Mouse (Mus musculus) hindbrain, embryonic 11.5 days (tissue): ENCODE data around the gene Nelfa. TPM values are rescaled to one million over a fixed set of nuclear protein-coding genes. Genes with fewer than 3 reads are reported as not detected.

ENCODE experiments used
- ATAC-seq: fragments of 200-750 bp; cut with Nextera tagmentation; 2 replicates; pipeline ENCODE4 v1.8.0; 2017; ENCODE audit warnings: mild to moderate bottlenecking, moderate TSS enrichment, moderate library complexity; ENCODE audit not compliant: low FRiP score
- DNase-seq: peaks from one replicate; pipeline ENCODE4 v3.0.0-alpha.2; 2015; ENCODE audit warnings: low spot score
- H3K27ac ChIP-seq: fragments of 300-500 bp; sonication (generic); 2 replicates; pipeline ENCODE4 v1.5.1; 2014; ENCODE audit warnings: mild to moderate bottlenecking, low read depth, low read length
- H3K27me3 ChIP-seq: fragments of 300-500 bp; sonication (generic); 2 replicates; pipeline ENCODE4 v1.6.1; 2014; ENCODE audit warnings: mild to moderate bottlenecking, low read length, moderate library complexity, mixed read lengths; ENCODE audit not compliant: control insufficient read depth, insufficient read depth
- H3K36me3 ChIP-seq: fragments of 300-500 bp; sonication (generic); 2 replicates; pipeline ENCODE4 v1.6.1; 2014; ENCODE audit warnings: mild to moderate bottlenecking, low read length, moderate library complexity, mixed read lengths; ENCODE audit not compliant: control insufficient read depth, insufficient read depth
- H3K4me1 ChIP-seq: fragments of 300-500 bp; sonication (generic); replicated peaks from 2 replicates; pipeline ENCODE4 v1.6.1; 2014; ENCODE audit warnings: low read length, mixed read lengths; ENCODE audit not compliant: control insufficient read depth, insufficient read depth
- H3K4me2 ChIP-seq: fragments of 300-500 bp; sonication (generic); replicated peaks from 2 replicates; pipeline ENCODE4 v1.6.1; 2014; ENCODE audit warnings: mild to moderate bottlenecking, low read depth, low read length
- H3K4me3 ChIP-seq: fragments of 300-500 bp; sonication (generic); 2 replicates; pipeline ENCODE4 v1.5.1; 2014; ENCODE audit warnings: low read depth, low read length
- H3K9ac ChIP-seq: fragments of 300-500 bp; sonication (generic); 2 replicates; pipeline ENCODE4 v1.6.1; 2014; ENCODE audit warnings: low read depth, low read length
- H3K9me3 ChIP-seq: fragments of 300-500 bp; sonication (generic); 2 replicates; pipeline ENCODE4 v1.6.1; 2016; ENCODE audit warnings: low read length; ENCODE audit not compliant: control insufficient read depth
- WGBS: fragments of 180-500 bp; shearing (Covaris S2); extraction: QIAGEN DNeasy Blood & Tissue Kit; methylation state at CpG from one replicate; pipeline ENCODE4 v1.1.7; 2014; 5-methylcytosine and 5-hydroxymethylcytosine counted together
- polyA plus RNA-seq: library from polyadenylated mRNA; unstranded; fragments of >200 nt; fragmentation: Nextera tagmentation; extraction: Ambion mirVana; gene quantifications from 2 replicates; pipeline ENCODE4 v1.2.1, GENCODE M21; 2014

Nelfa gene
- polyA plus RNA-seq, 1 experiment from 2014 or later = 45.9 TPM

DNA sequence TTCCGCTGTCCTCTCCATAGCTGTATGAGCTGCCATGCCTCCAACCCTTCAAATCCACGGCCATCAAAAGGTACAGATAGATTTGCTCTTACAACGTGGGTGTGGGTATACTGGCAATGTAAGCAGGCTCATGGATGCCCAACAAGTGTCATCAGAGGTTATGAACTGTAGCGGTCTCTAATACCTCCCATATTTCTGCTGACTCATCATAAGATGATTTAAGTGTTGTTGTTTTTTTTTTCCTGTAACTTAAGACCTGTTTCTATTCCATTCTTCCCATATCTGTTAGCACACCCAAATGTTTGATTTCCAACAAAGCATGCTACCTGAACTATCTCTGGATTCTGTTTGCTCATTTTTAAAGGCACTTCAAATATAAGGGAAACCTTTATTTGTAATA is 55.1 kb downstream of the Nelfa start:
- ATAC-seq (no peak), DNase-seq (no peak)
- Histone ChIP-seq H3K4me1 (no peaks in the 10 kb centered on the region), H3K27ac (no peak overlapping the region), H3K36me3 (peaks cover 29% of the 10 kb centered on the region), H3K9me3 (no peaks in the 10 kb centered on the region), H3K4me3 (no peak overlapping the region), H3K27me3 (no peaks in the 10 kb centered on the region), H3K4me2 (no peak overlapping the region), H3K9ac (no peak overlapping the region)
- WGBS = 97% methylated on average over 4 of the region's 4 CpGs

DNA sequence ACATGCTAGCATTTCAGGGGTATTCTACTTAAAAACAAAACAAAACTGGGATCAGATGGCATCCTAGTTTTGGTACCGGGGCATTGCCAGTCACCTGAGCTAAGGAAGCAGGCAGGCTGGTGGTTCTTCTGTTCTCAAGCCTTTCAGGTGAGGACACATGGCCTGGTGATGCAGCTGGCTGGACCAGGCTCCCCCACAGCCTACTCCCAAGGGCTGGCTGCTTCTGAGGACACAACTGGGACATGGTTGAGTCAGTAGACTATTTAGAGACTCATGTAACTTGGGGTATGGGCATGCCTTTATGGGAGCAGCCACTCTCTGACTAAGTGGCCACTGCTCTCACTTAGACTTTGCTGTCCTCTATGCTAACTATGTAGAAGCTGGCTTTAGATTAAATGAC is 60.7 kb downstream of the Nelfa start:
- Histone ChIP-seq H3K9me3 (no peaks in the 10 kb centered on the region), H3K9ac (no peak overlapping the region), H3K4me3 (no peak overlapping the region), H3K4me1 (no peaks in the 10 kb centered on the region), H3K36me3 (peaks cover 4% of the 10 kb centered on the region), H3K27me3 (no peaks in the 10 kb centered on the region), H3K27ac (no peak overlapping the region), H3K4me2 (no peak overlapping the region)
- WGBS = 97% methylated on average over 1 of the region's 1 CpGs
- DNase-seq (no peak), ATAC-seq (no peak)

DNA sequence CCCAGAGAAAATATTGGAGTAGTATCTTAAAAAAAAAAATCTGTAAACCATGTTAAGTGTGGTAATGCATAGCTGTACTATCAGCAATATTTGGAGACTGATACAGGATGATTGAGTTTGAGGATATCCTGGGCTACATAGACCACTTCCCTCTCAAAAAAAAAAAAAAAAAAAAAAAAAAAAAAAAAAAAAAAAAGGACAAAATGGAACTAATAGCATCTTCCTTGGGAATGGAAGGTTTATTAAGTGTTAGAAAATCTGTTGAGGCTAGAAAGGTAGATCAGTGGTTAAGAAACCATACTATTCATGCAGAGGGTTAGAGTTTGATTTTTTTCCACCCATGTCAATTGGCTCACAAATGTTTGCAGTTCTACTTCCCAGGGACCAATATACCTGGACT is 78.5 kb downstream of the Nelfa start:
- no peaks in the 10 kb centered on the region for H3K4me1 ChIP-seq
- H3K4me3 ChIP-seq = no peak overlapping the region
- H3K9ac ChIP-seq = no peak overlapping the region
- no peaks in the 10 kb centered on the region for H3K9me3 ChIP-seq
- H3K27me3 ChIP-seq = no peaks in the 10 kb centered on the region
- peaks cover 32% of the 10 kb centered on the region for H3K36me3 ChIP-seq
- DNase-seq (no peak), ATAC-seq (no peak)
- H3K4me2 ChIP-seq = no peak overlapping the region
- H3K27ac ChIP-seq = no peak overlapping the region

DNA sequence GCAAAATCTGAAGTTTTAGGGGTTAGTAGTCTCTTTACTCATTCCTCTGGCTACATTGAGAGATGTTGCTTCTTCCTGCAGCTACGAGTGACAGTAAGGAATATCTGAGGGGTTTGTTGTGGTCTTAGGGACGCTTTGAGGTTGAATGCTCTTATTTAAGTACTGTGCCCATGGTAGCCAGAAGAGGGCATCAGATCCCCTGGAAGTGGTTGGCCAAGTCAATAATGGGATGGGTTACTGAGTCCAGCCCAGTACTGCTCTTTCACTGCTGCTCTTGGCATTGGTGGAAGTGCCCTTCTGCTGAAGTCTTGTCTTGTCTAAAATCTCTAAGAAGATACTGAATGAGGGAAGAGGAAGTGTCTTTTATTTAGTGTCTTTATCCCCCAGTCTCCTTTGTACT is 82.2 kb downstream of the Nelfa start:
- ATAC-seq (no peak), DNase-seq (no peak)
- Histone ChIP-seq H3K9ac (no peak overlapping the region), H3K4me1 (no peaks in the 10 kb centered on the region), H3K4me2 (no peak overlapping the region), H3K9me3 (no peaks in the 10 kb centered on the region), H3K4me3 (no peak overlapping the region), H3K36me3 (peaks cover 22% of the 10 kb centered on the region), H3K27ac (no peak overlapping the region), H3K27me3 (no peaks in the 10 kb centered on the region)
- 87% methylated on average over 2 of the region's 2 CpGs for WGBS

DNA sequence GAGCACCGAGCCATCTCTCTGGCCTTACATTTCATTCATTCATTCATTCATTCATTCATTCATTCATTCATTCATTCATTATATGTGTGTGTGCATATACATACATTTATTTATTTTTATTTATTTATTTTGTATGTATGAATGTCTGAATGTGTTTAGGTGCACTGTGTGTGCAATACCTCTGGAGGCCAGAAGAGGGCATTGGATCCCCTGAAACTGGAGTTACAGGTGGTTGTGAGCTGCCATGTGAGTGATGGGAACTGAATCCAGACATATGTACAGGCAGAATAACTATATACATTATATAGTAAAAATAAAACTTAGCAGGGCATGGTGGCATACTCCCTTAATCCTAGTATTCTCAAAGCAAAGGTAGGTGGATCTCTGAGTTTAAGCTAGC is 83.1 kb downstream of the Nelfa start:
- Histone ChIP-seq H3K9ac (no peak overlapping the region), H3K4me3 (no peak overlapping the region), H3K4me2 (no peak overlapping the region), H3K27me3 (no peaks in the 10 kb centered on the region), H3K27ac (no peak overlapping the region), H3K4me1 (no peaks in the 10 kb centered on the region), H3K36me3 (peaks cover 16% of the 10 kb centered on the region), H3K9me3 (no peaks in the 10 kb centered on the region)
- ATAC-seq (no peak), DNase-seq (no peak)
- 100% methylated on average over 1 of the region's 1 CpGs for WGBS

DNA sequence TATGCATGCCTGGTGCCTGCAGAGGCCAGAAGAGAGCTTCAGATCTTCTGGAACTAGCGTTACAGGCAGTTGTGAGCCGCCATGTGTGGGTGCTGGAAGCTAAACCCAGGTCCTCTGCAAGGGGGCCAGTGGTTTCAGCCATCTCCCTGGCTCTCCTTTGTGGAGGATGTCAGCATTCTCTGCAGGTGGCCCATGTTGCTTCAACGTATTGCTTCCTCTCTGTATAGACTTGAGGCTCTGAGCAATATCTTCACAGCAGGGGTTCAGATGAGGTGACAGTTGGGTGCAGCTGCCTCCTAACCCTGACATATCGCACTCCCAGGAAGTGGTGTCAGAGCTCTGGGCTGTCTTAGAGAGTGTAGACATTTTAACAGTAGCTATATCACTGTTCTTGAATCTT is 84.7 kb downstream of the Nelfa start:
- ATAC-seq = no peak
- Histone ChIP-seq H3K9ac (no peak overlapping the region), H3K4me1 (no peaks in the 10 kb centered on the region), H3K27ac (no peak overlapping the region), H3K4me3 (no peak overlapping the region), H3K4me2 (no peak overlapping the region), H3K36me3 (peaks cover 13% of the 10 kb centered on the region), H3K27me3 (no peaks in the 10 kb centered on the region), H3K9me3 (no peaks in the 10 kb centered on the region)
- DNase-seq = no peak
- 92% methylated on average over 4 of the region's 4 CpGs for WGBS

Other genes starting within 250 kb of the Nelfa start
- 50.9 and 56.4 TPM in 2 replicates for gene Fgfr3, start 214.7 kb downstream of the Nelfa start, polyA plus RNA-seq
- gene Letm1, start 153.6 kb downstream of the Nelfa start, polyA plus RNA-seq = 40.2 and 44.9 TPM in 2 replicates
- gene Nsd2, start 115.7 kb downstream of the Nelfa start, polyA plus RNA-seq = 95.3 and 104 TPM in 2 replicates
- gene Gm1673, start 47.0 kb upstream of the Nelfa start, polyA plus RNA-seq = 236 and 250 TPM in 2 replicates
- 1.2 and 1.4 TPM in 2 replicates for gene Nat8l, start 59.6 kb upstream of the Nelfa start, polyA plus RNA-seq
- gene Poln, start 233.0 kb upstream of the Nelfa start, polyA plus RNA-seq = 0.26 and 1.2 TPM in 2 replicates
- 44.1 and 46.9 TPM in 2 replicates for gene Haus3, start 233.1 kb upstream of the Nelfa start, polyA plus RNA-seq